Mouse (Mus musculus) E14TG2a.4 (cell line): ENCODE results near the gene Macrod2.

Experiments
- CTCF ChIP-seq: conservative IDR thresholded peaks from 2 replicates; pipeline ENCODE4 v1.5.1; 2014; ENCODE audit warnings: low read length
- POU5F1 ChIP-seq: IDR thresholded peaks from 2 replicates; pipeline ENCODE4 v1.6.1; 2014; ENCODE audit warnings: low read length, borderline replicate concordance

DNA sequence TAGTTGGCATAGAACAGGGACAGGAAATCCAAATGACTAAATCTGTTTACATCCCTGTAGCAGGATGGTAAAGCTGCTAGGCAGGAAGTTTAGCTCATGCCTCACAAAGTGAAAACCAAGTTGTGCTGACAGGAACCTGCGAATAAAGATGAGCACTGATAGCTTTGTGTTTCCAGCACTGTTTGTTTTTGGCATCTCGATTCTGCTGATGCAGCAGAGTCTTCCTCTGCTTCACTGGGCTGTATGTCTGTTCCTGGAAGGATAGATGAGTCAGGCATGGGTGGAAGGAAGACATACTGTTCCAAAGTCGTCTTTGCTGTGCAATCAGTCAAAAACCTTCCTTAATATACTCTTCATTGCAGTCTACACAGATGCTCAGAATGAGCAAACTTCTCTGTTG, 942.6 kb downstream of the Macrod2 start:
- TF ChIP-seq CTCF (no peak), POU5F1 (no peak)
